Mouse (Mus musculus) NIH3T3 (cell line): ENCODE data around the gene Dusp10.

ENCODE experiments used
- DNase-seq: peaks from one replicate; pipeline ENCODE4 v3.0.0-alpha.2; 2012; ENCODE audit warnings: low read depth

Dusp10 gene

GRCm38 (mm10) chr1:184013106-184013505 is at the start of gene Dusp10:
Gene Dusp10 (plus strand): TSS chr1:184013302.
- no peak for DNase-seq

DNA sequence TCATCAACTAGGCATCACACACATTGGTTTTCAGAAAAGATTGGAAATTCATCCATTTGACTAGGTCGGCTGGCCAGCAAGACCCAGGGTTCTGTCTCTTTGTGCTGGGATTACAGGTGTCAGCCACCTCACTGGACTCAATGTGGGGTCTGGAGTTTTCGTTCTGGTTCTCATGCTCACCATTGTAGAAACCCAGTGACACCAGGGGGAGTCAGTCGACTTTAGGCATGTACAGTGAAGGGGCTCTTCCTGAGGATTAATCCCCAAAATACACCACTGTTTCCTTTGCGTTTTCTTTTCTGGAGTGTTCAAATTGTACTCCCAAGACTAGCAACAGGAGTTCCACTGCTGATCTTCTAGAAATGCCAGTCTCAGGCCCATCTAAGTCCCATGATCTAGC is 47.8 kb upstream of the Dusp10 start:
- DNase-seq, result no peak

DNA sequence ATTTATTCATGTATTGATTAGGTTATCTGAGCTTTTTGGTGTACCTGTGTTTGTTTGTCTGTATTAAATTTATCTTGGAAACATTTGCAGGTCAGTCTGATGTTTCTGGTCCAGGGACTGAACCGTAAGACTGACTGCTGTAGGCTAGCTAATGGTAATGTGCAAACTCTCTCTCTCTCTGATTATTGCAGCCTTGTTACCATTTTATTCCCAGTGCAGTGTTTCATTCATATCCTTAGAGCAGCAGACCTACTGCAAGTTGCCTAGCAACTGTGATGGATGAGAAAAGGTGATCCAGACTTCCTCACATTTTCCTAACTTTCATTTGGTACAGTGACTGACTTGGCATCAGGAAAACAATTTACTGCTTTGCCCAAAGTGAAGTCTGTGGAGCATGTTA is 43.8 kb upstream of the Dusp10 start:
- DNase-seq, result no peak

DNA sequence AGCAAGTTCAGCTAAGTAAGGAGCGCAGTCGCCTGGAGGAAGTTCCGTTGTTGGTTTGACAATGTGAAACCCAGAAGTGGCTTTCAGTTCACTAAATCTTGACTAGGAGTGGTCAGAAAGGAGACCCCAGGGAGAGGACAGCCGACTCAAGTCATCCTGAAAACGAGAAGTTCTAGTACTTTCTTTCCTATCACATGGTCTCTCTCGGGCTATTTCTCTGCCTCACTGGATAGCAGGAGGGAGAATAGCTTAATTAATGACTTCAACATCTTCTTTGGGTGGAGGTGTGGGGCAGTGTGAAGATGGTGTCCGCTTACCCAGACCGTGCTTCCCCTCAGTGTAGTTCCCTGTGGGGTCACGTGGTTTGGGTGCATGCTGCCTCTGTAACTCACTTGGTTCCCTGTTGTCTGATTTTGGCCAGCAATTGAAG is 33.3 kb upstream of the Dusp10 start:
- no peak for DNase-seq

DNA sequence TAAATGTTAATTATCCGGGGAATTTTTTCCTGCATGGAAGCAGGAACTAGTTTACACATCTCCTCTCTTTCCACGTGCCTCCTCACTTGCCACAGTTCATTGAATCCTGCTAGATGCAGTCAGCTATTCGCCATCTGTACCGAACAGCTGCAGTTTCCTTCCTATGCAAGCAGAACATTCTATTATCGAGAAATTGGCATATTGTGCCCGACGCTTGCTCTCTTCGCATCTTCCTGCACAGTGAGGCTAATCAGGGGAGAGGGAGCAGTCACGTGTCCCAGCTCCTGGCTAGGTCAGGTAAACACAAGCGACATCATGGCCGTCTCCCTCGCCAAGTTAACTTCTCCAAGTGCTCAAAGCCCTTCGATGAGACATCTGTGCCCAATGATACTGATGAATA is 31.0 kb upstream of the Dusp10 start:
- no peak for DNase-seq

- DNase-seq, result peak; percentile 52
Measured at GRCm38 (mm10) chr1:183987711-183988245, 25.3 kb upstream of the Dusp10 start.

DNA sequence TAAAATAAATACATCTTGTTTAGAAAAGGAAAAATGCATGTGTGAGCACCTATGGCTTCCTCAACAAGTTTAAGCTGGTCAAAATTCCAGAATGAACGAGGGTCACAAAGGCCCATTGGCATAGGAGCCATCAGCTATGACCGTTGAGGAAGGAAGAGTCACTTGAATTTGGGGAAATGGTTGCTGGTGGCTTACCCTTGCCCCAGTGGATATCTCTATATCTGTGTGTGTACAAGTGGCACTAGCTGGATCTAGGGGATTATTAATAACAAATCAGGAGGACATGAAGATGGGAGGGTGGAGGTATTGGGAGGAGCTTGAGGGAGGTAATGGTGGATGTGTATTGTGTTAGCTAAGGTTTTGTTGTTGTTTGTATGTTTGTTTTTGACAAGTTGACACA is 21.2 kb upstream of the Dusp10 start:
- no peak for DNase-seq

DNA sequence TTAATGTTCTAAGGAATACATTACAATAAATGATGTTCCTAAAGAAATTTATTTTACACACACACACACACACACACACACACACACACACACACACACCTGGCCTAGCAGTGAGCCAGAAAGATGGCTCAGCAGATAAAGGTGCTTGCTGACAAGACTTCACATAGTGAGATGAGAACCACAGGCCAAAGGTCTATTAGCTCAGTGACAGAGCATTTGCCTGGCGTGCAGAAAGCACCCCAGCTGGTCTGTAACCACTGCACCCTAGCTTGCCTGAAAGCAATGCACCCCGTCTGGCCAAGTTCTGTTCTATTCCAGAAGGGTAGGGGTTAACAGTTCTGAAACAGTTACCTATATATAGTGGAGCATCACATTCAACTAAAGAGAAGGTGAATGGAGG is 15.9 kb upstream of the Dusp10 start:
- no peak for DNase-seq

GRCm38 (mm10) chr1:184002470-184002869 is 10.6 kb upstream of the Dusp10 start:
- no peak for DNase-seq

DNA sequence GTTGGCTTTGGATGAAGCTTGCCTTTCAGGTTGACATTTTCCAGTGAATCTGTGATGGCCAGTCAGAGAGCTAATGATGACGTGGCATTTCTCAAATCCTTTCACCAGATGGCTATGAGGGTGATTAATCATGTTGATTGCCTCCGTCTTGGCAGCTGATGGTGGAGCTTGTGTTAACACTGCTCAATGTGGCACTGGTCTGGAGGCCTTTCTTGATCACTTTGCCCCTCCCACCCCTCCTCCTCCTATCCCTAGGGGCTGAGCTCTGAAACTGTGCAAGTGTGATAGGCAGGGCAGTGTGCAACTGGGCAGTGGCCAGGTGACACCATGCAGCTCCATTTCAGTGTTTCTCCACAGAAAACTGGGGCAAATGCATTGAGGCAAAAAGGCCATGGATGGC is 8.8 kb upstream of the Dusp10 start:
- peak; percentile 79 for DNase-seq

DNA sequence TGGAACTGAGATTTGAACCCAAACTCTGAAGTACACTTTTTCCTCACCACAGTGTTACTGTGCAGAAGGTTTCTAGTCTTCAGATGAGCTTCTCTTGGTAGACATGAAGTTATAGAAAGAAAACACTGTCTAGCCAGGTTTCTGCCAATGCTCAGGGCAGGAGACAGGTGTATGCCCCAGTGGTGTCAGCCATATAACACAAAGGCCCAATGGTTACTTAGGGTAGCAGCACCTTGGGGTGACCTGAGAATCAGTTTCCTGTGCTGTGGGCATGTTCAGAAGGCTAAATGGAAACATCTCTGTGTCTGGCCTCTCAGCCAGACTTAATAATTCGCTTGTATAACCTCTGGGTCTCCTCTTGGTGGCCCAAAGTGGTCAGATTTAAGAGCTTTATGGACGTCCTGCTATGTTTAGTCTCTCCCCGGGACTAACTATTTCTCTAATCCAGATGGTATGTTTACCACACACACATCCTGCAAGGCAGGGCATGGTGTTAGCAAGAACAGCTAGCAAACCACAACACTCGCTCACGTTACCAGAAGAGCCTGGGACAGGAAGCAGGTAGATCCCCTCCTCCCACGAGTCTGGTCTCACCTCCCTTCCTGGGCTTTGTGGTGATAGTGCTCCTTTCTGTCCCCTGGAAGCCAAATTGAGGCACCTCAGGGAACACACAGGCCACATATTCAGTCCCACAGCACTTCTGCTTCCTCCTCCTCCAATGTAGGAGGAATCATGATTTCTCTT is 7.6 kb upstream of the Dusp10 start:
- DNase-seq, result no peak

DNA sequence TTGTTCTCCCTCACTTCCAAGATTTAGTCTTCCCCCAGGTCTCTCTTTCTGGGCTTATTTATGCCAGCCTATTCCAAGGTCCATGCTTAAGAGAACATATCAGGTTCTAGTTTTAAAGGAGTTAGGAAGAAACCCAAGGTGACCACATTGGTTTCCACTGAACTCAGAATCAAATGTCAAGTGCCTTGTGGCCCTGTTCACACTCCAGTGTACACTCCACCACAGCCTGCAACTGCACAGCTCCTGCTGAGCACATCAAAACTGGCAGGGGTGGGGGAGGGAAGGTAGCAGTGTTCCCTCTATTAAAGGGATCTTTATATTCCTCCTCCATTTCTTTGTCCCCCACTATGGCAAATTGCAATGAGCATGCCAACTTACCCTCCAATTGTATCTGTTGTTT is 7.0 kb upstream of the Dusp10 start:
- no peak for DNase-seq

DNA sequence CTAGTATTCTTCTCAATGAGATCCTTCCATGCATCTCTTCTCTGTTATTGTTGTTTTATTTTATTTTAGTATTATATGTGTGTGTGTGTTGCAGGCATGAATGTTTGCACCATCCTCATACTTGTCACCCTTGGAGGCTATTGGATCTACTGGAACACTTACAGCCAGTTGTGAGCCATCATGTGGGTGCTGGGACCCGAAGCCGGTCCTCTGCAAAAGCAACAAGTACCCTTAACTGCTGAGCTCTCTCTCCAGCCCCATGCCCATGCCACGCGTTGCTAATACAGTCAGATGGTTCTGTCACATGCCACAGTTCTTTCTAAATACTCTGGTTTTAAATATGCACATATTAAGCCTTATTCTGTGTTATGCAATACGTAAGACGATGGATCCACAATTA is 1.8 kb upstream of the Dusp10 start:
- DNase-seq, result no peak

GRCm38 (mm10) chr1:184014091-184014490 is 989 bp downstream of the Dusp10 start:
- no peak for DNase-seq

- DNase-seq, result no peak
Measured at GRCm38 (mm10) chr1:184015995-184016730, 3.1 kb downstream of the Dusp10 start.

- DNase-seq, result no peak
Measured at GRCm38 (mm10) chr1:184017606-184018005, 4.5 kb downstream of the Dusp10 start.

- DNase-seq, result no peak
Measured at GRCm38 (mm10) chr1:184019042-184019721, 6.1 kb downstream of the Dusp10 start.

- no peak for DNase-seq
Measured at GRCm38 (mm10) chr1:184019722-184020107, 6.6 kb downstream of the Dusp10 start.

GRCm38 (mm10) chr1:184023971-184024370 is 10.9 kb downstream of the Dusp10 start:
- DNase-seq, result no peak

GRCm38 (mm10) chr1:184024631-184025030 is 11.5 kb downstream of the Dusp10 start:
- no peak for DNase-seq

- no peak for DNase-seq
Measured at GRCm38 (mm10) chr1:184025079-184025478, 12.0 kb downstream of the Dusp10 start.

DNA sequence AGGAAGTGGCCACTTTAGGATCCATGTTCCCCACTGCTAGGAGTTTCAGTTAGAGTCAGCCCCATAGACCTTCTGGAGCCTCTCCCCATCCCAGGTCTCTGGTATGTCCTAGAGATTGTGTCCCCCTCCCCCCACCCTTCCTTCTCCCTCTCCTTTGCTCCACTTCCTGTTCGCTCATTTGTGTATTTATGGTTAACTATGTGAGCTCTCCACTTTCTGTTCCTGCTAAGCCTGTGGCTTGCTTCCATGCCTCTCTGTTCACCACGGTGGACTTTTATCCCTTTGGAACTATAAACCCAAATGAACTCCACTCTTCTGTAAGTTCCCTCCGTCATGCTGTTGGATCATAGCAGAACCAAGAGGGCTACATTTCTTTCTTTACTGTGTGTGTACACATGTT is 13.9 kb downstream of the Dusp10 start:
- no peak for DNase-seq
